ENCODE assay signal across 9 mouse cellular contexts in the genomic region with DNA sequence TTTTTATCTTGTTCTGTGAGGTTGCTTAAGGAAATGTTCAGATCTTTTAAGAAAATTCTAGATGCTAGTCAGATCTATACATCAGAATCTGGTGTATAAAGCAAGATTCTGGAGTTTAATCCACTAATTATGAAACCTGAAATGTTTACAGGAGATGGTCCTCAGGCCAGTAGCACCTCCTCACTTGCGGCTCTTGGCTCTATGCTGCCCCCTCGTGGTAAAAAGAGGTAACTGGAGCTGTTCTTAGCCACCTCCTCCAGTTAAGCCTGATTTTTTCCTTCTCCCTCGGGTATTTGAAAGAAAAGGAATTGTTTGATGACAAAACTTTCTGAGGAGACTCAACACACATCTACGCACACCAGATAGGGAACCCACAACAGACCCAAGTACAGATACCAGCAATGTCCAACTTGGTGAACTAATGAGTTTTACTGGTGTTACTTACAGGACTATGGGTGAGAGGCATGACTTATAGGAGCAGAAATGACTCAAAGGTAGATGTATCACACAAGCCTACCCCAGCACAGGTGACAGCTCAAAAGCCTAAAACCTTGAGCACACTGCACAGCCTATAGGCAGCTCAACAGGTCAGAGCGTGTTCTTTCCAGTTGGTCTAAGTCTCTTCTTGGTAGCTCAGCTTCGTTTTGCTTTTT. TPM values are rescaled to one million over a fixed set of nuclear protein-coding genes. Genes with fewer than 3 reads are reported as not detected.
A peak's percentile ranks its signal among the peaks of the same experiment; 100 is the strongest.
DNase-seq lines count a peak whose midpoint lies in the region; ATAC-seq and TF ChIP-seq lines count a peak whose summit lies in the region.
"Had no signal": no experiment of that assay in that cellular context is flagged by ENCODE, and none has a peak within 500 bp of the region (broad histone marks: within the 10 kb centered on the region; RNA-seq: fewer than 3 reads in every experiment).

No protein-coding gene starts in this region.

- H3K36me3 ChIP-seq in MEL (ENCODE audit: control insufficient read depth in 1 of 2, insufficient read depth in 2 of 2, low read length in 2 of 2): no peaks in the 10 kb centered on the region
- no peaks in the 10 kb centered on the region for H3K36me3 ChIP-seq in kidney, embryonic 14.5 days (ENCODE audit: control insufficient read depth, insufficient read depth, low read length)
- no peaks in the 10 kb centered on the region for H3K36me3 ChIP-seq in liver, embryonic 12.5 days
- H3K36me3 ChIP-seq in testis, adult 2 months (ENCODE audit: control insufficient read depth, insufficient read depth, low read length): no peaks in the 10 kb centered on the region

- no peak for TF ChIP-seq EP300 in MEL (IDR thresholded peaks at IDR 0.05; ENCODE audit: low read depth in 1 of 2, low read length in 2 of 2)

- no peak overlapping the region for H3K4me3 ChIP-seq in MEL (ENCODE audit: control insufficient read depth in 1 of 2, insufficient read depth in 1 of 2, low read depth in 2 of 2, low read length in 2 of 2)
- no peak overlapping the region for H3K4me3 ChIP-seq in kidney, embryonic 14.5 days (ENCODE audit: low read length)
- H3K4me3 ChIP-seq in liver, embryonic 12.5 days: no peak overlapping the region
- no peak overlapping the region for H3K4me3 ChIP-seq in testis, adult 2 months (ENCODE audit: control insufficient read depth, low read depth, low read length)

- TF ChIP-seq POLR2A in MEL (IDR thresholded peaks at IDR 0.05; ENCODE audit: control insufficient read depth in 1 of 2, insufficient read depth in 1 of 2, low read depth in 1 of 2, low read length in 2 of 2, poor library complexity in 1 of 2): no peak
- no peak for TF ChIP-seq POLR2A in testis, adult 2 months (IDR thresholded peaks at IDR 0.05; ENCODE audit: control insufficient read depth, low read depth, low read length)

- WGBS in kidney, embryonic 14.5 days: 36% methylated on average over 6 of the region's 6 CpGs
- WGBS in liver, embryonic 12.5 days (ENCODE audit: insufficient replicate concordance): 24% methylated on average over 6 of the region's 6 CpGs

- no peaks in the 10 kb centered on the region for H3K4me1 ChIP-seq in MEL (ENCODE audit: control insufficient read depth in 1 of 2, insufficient read depth in 2 of 2, low read length in 2 of 2)
- H3K4me1 ChIP-seq in kidney, embryonic 14.5 days (ENCODE audit: control insufficient read depth, insufficient read depth, low read length): no peaks in the 10 kb centered on the region
- H3K4me1 ChIP-seq in liver, embryonic 12.5 days: peaks cover 10% of the 10 kb centered on the region; the same call in 1 of the 2 replicates
- peaks cover 2% of the 10 kb centered on the region; the same call in 1 of the 2 replicates for H3K4me1 ChIP-seq in testis, adult 2 months (ENCODE audit: control insufficient read depth, insufficient read depth, low read length)

- DNase-seq in 416B (ENCODE audit: low read depth) (peak; percentile 68), MEL (ENCODE audit: low read depth, low spot score) (peak; percentile 79)
- DNase-seq in cerebellum, postnatal 10 days: peak; percentile 78 to 86
- DNase-seq in frontal cortex, adult 2 months (ENCODE audit: extremely low spot score in 1 of 2, low spot score in 1 of 2): peak; percentile 33 to 84
- DNase-seq in neural tube, embryonic 10.5 days (ENCODE audit: extremely low spot score, low spot score): peak; percentile 56

- peak; percentile 48; the same call in 1 of the 2 replicates for ATAC-seq in kidney, embryonic 14.5 days (ENCODE audit: low FRiP score, low TSS enrichment)
- ATAC-seq in liver, embryonic 12.5 days: peak; percentile 55; the same call in 1 of the 2 replicates

- H3K27ac ChIP-seq in MEL (ENCODE audit: control insufficient read depth, low read depth, low read length): no peak overlapping the region
- H3K27ac ChIP-seq in kidney, embryonic 14.5 days (ENCODE audit: low read depth, low read length): no peak overlapping the region
- no peak overlapping the region for H3K27ac ChIP-seq in liver, embryonic 12.5 days
- H3K27ac ChIP-seq in testis, adult 2 months (ENCODE audit: control insufficient read depth, insufficient read depth, low read depth, low read length): no peak overlapping the region

- H3K79me2 ChIP-seq in MEL (ENCODE audit: control insufficient read depth, insufficient read depth, low read length, poor library complexity): no peaks in the 10 kb centered on the region

- TF ChIP-seq RAD21 in MEL (IDR thresholded peaks at IDR 0.05; ENCODE audit: low read depth, low read length): peak; percentile 79

- H3K4me2 ChIP-seq in kidney, embryonic 14.5 days (replicated peaks; ENCODE audit: low read depth, low read length): no peak overlapping the region
- no peak overlapping the region for H3K4me2 ChIP-seq in liver, embryonic 12.5 days

- peaks cover 2 to 10% of the 10 kb centered on the region in 2 experiments; a peak in 3 of 4 replicates for H3K27me3 ChIP-seq in MEL (ENCODE audit: control insufficient read depth in 1 of 2, insufficient read depth in 2 of 2, low read length in 2 of 2)
- H3K27me3 ChIP-seq in kidney, embryonic 14.5 days (ENCODE audit: control insufficient read depth, insufficient read depth, low read length): no peaks in the 10 kb centered on the region
- H3K27me3 ChIP-seq in liver, embryonic 12.5 days (replicated peaks): peaks cover 11% of the 10 kb centered on the region; the same call in 1 of the 2 replicates
- H3K27me3 ChIP-seq in testis, adult 2 months (ENCODE audit: control insufficient read depth, insufficient read depth, low read length): no peaks in the 10 kb centered on the region

- no peaks in the 10 kb centered on the region for H3K9me3 ChIP-seq in MEL (replicated peaks; ENCODE audit: insufficient read depth, low read length)
- no peaks in the 10 kb centered on the region for H3K9me3 ChIP-seq in kidney, embryonic 14.5 days (ENCODE audit: control insufficient read depth, low read length)
- H3K9me3 ChIP-seq in liver, embryonic 12.5 days (replicated peaks): no peaks in the 10 kb centered on the region

- peak; percentile 77 to 91 (median 86) for TF ChIP-seq CTCF in MEL (IDR thresholded peaks at IDR 0.05 in 2 of 3, conservative IDR thresholded peaks at IDR 0.05 in 1 of 3; ENCODE audit: control insufficient read depth in 1 of 3, insufficient read depth in 1 of 3, low read depth in 2 of 3, low read length in 3 of 3, poor library complexity in 1 of 3, severe bottlenecking in 1 of 3)
- peak; percentile 88; the same call in 1 of the 2 replicates for TF ChIP-seq CTCF in testis, adult 2 months (IDR thresholded peaks at IDR 0.05; ENCODE audit: control insufficient read depth, insufficient read depth, insufficient replicate concordance, low read depth, low read length)

- H3K9ac ChIP-seq in MEL (ENCODE audit: control insufficient read depth, low read depth, low read length, poor library complexity, severe bottlenecking): no peak overlapping the region
- no peak overlapping the region for H3K9ac ChIP-seq in kidney, embryonic 14.5 days (ENCODE audit: low read depth, low read length)
- no peak overlapping the region for H3K9ac ChIP-seq in liver, embryonic 12.5 days

TF ChIP-seq in MEL, 35 proteins besides CTCF, POLR2A, EP300 and RAD21:
- no peak for TF ChIP-seq KAT2A (conservative IDR thresholded peaks at IDR 0.05; ENCODE audit: low read depth, low read length)
- peak; percentile 60 for TF ChIP-seq ZC3H11A (IDR thresholded peaks at IDR 0.05; ENCODE audit: low read depth, low read length)
- 0 out of 2 replicates have a peak, but pooled peaks have one; percentile 11 for TF ChIP-seq ZNF384 (IDR thresholded peaks at IDR 0.05; ENCODE audit: low read depth, low read length)
- peak; percentile 79 for TF ChIP-seq SMC3 (IDR thresholded peaks at IDR 0.05; ENCODE audit: low read depth, low read length)

RNA-seq across cellular contexts. Expression of a gene that starts 21.7 kb away (rescaled TPM):
- 19.2 and 20.3 TPM in 2 replicates for total RNA-seq in MEL (2012; rRNA removed)
- polyA plus RNA-seq in MEL (2012; ENCODE audit: insufficient read depth in 1 of 2, insufficient read length in 2 of 2, low read depth in 1 of 2, low replicate concordance in 2 of 2, missing spikeins in 1 of 2): 10 to 100 TPM in 1 of 2 experiments, not detected in 1; 28.5 TPM
- 137 and 138 TPM in 2 replicates for polyA plus RNA-seq in frontal cortex, adult 2 months (2012; rRNA removed)
- 108 and 112 TPM in 2 replicates for polyA plus RNA-seq in kidney, embryonic 14.5 days (2014; fragmentation: Nextera tagmentation; extraction: Ambion mirVana)
- 77.7 and 79.0 TPM in 2 replicates for polyA plus RNA-seq in liver, embryonic 12.5 days (2016; fragmentation: Nextera tagmentation; extraction: Ambion mirVana)
- polyA plus RNA-seq in testis, adult 2 months (2012; rRNA removed): 41.1 and 45.1 TPM in 2 replicates

RNA-seq across cellular contexts. Expression of a gene that starts 33.7 kb away (rescaled TPM):
- total RNA-seq in MEL (2012; rRNA removed): not detected in 2 replicates
- not detected for polyA plus RNA-seq in MEL (2012; ENCODE audit: insufficient read depth in 1 of 2, insufficient read length in 2 of 2, low read depth in 1 of 2, low replicate concordance in 2 of 2, missing spikeins in 1 of 2)
- 0.55 and 0.66 TPM in 2 replicates for polyA plus RNA-seq in frontal cortex, adult 2 months (2012; rRNA removed)
- 0.33 TPM in 1 of 2 replicates, not detected in the other for polyA plus RNA-seq in kidney, embryonic 14.5 days (2014; fragmentation: Nextera tagmentation; extraction: Ambion mirVana)
- polyA plus RNA-seq in liver, embryonic 12.5 days (2016; fragmentation: Nextera tagmentation; extraction: Ambion mirVana): not detected in 2 replicates
- 34.6 and 36.9 TPM in 2 replicates for polyA plus RNA-seq in testis, adult 2 months (2012; rRNA removed)
- total RNA-seq: gastrocnemius, postnatal 4 days had no signal

RNA-seq across cellular contexts. Expression of a gene that starts 37.4 kb away (rescaled TPM):
- total RNA-seq in MEL (2012; rRNA removed): not detected in 2 replicates
- not detected for polyA plus RNA-seq in MEL (2012; ENCODE audit: insufficient read depth in 1 of 2, insufficient read length in 2 of 2, low read depth in 1 of 2, low replicate concordance in 2 of 2, missing spikeins in 1 of 2)
- polyA plus RNA-seq in frontal cortex, adult 2 months (2012; rRNA removed): not detected in 2 replicates
- not detected in 2 replicates for polyA plus RNA-seq in kidney, embryonic 14.5 days (2014; fragmentation: Nextera tagmentation; extraction: Ambion mirVana)
- not detected in 2 replicates for polyA plus RNA-seq in liver, embryonic 12.5 days (2016; fragmentation: Nextera tagmentation; extraction: Ambion mirVana)
- 22.1 and 24.6 TPM in 2 replicates for polyA plus RNA-seq in testis, adult 2 months (2012; rRNA removed)
- total RNA-seq: gastrocnemius, postnatal 4 days had no signal

Comparison
In these comparisons a context has a peak if more than half of its experiments do, and no peak if none do; other contexts are left out.
1. RNA of a gene that starts 33.7 kb away (polyA plus RNA-seq): 34.6 to 36.9 TPM in testis, adult 2 months; 0.55 to 0.66 TPM in frontal cortex, adult 2 months, 0.33 TPM in kidney, embryonic 14.5 days, not detected in MEL and not detected in liver, embryonic 12.5 days; every median in the first group is over 10 times any median in the second.
2. RNA of a gene that starts 37.4 kb away (polyA plus RNA-seq): 22.1 to 24.6 TPM in testis, adult 2 months; not detected in frontal cortex, adult 2 months, not detected in liver, embryonic 12.5 days, not detected in MEL and not detected in kidney, embryonic 14.5 days; every median in the first group is over 10 times any median in the second.
3. Peak in every context shown above with its lines, with median percentiles within 50 percentile points of each other: DNase-seq.